Mouse (Mus musculus) embryonic facial prominence, embryonic 13.5 days (tissue): ENCODE results near the gene Kalrn. TPM values are rescaled to one million over a fixed set of nuclear protein-coding genes. Genes with fewer than 3 reads are reported as not detected.
"Not testable (repeated sequence)": the region's sequence is repeated elsewhere in the genome, so short reads cannot be mapped to it uniquely, and the experiment has no call there.

Source experiments
- ATAC-seq: fragments of 200-750 bp; cut with Nextera tagmentation; 2 replicates; pipeline ENCODE4 v1.8.0; 2017; ENCODE audit warnings: low read depth; ENCODE audit not compliant: insufficient number of reproducible peaks, insufficient read depth, low FRiP score, low TSS enrichment
- H3K27ac ChIP-seq: fragments of 300-500 bp; sonication (generic); 2 replicates; pipeline ENCODE4 v1.5.1; 2015; ENCODE audit warnings: moderate library complexity, mild to moderate bottlenecking, inconsistent platforms
- H3K27me3 ChIP-seq: fragments of 300-500 bp; sonication (generic); 2 replicates; pipeline ENCODE4 v1.6.1; 2015; ENCODE audit warnings: mild to moderate bottlenecking, inconsistent platforms
- H3K36me3 ChIP-seq: fragments of 300-500 bp; sonication (generic); 2 replicates; pipeline ENCODE4 v1.6.1; 2015; ENCODE audit warnings: mild to moderate bottlenecking, inconsistent platforms
- H3K4me1 ChIP-seq: fragments of 300-500 bp; sonication (generic); 2 replicates; pipeline ENCODE4 v1.6.1; 2015; ENCODE audit warnings: inconsistent platforms
- H3K4me2 ChIP-seq: fragments of 300-500 bp; sonication (generic); 2 replicates; pipeline ENCODE4 v1.6.1; 2015; ENCODE audit warnings: moderate library complexity, mild to moderate bottlenecking, inconsistent platforms
- H3K4me3 ChIP-seq: fragments of 300-500 bp; sonication (generic); 2 replicates; pipeline ENCODE4 v1.5.1; 2015; ENCODE audit warnings: mild to moderate bottlenecking, inconsistent platforms
- H3K9ac ChIP-seq: fragments of 300-500 bp; sonication (generic); 2 replicates; pipeline ENCODE4 v1.6.1; 2015; ENCODE audit warnings: mild to moderate bottlenecking, inconsistent platforms
- H3K9me3 ChIP-seq: fragments of 300-500 bp; sonication (generic); 2 replicates; pipeline ENCODE4 v1.6.1; 2016; ENCODE audit warnings: inconsistent platforms
- WGBS: fragments of 180-500 bp; shearing (Covaris S2); methylation state at CpG from one replicate; pipeline ENCODE4 v1.1.7; 2015; ENCODE audit warnings: mixed read lengths; 5-methylcytosine and 5-hydroxymethylcytosine counted together
- polyA plus RNA-seq: library from polyadenylated mRNA; unstranded; fragments of >200 nt; fragmentation: Nextera tagmentation; extraction: Ambion mirVana; gene quantifications from 2 replicates; pipeline ENCODE4 v1.2.1, GENCODE M21; 2015

The Kalrn gene
- polyA plus RNA-seq, 1 experiment from 2014 or later = 18.3 TPM

DNA sequence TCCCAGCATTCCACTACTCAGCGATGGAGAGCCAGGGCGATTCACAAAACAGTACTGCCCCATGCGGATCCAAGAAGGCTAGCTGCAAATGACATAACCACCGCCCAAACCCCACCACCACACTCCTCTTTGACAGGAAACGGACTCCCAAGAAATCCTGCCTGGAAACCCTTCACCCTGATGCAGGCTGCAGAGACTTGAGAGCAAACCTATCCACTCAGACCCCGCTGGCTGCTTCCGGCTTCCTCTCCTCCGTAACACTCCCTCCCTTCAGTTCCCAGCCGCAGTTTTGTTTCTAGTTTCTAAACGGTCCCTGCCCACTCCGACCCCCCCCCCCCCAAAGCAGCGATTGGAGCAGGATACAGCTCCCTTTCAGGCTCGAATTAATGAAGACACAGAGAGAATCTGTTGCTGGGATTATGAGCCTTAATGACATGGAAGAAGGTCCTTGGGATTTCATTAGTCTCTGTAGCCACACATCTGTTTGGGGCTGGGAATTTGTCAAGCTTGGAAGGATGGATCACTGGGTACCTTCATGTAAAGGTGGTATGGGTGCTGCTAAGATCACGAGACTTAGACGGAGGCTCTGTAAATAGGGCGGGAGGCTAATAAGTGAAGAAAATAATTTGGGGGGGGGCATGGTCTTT lies 478.8 kb downstream of the Kalrn start:
- no peaks in the 10 kb centered on the region for H3K27me3 ChIP-seq
- no peaks in the 10 kb centered on the region for H3K36me3 ChIP-seq
- peak overlapping the region; percentile 48; the same call in 1 of the 2 replicates for H3K27ac ChIP-seq
- under 1% methylated on average over 16 of the region's 16 CpGs for WGBS
- peak; percentile 49; the same call in 1 of the 2 replicates for ATAC-seq
- peak overlapping the region; percentile 90 for H3K4me2 ChIP-seq
- peaks cover 24% of the 10 kb centered on the region for H3K4me1 ChIP-seq
- peak overlapping the region; percentile 52 for H3K4me3 ChIP-seq
- H3K9ac ChIP-seq = peak overlapping the region; percentile 71
- H3K9me3 ChIP-seq = no peaks in the 10 kb centered on the region

GRCm38 (mm10) chr16:34093734-34094445 lies 479.4 kb downstream of the Kalrn start:
- peak overlapping the region; percentile 71 for H3K9ac ChIP-seq
- H3K4me2 ChIP-seq = peak overlapping the region; percentile 90
- no peaks in the 10 kb centered on the region for H3K27me3 ChIP-seq
- H3K4me1 ChIP-seq = peaks cover 27% of the 10 kb centered on the region
- peak overlapping the region; percentile 52 for H3K4me3 ChIP-seq
- WGBS = 2% methylated on average over 14 of the region's 14 CpGs
- no peaks in the 10 kb centered on the region for H3K9me3 ChIP-seq
- ATAC-seq = no peak
- no peaks in the 10 kb centered on the region for H3K36me3 ChIP-seq
- H3K27ac ChIP-seq = peak overlapping the region; percentile 48; the same call in 1 of the 2 replicates

GRCm38 (mm10) chr16:34089528-34090095 lies 483.7 kb downstream of the Kalrn start:
- no peak for ATAC-seq
- Histone ChIP-seq H3K4me1 (peaks cover 18% of the 10 kb centered on the region), H3K4me2 (no peak overlapping the region), H3K27me3 (no peaks in the 10 kb centered on the region), H3K9ac (no peak overlapping the region), H3K9me3 (no peaks in the 10 kb centered on the region), H3K36me3 (no peaks in the 10 kb centered on the region), H3K27ac (no peak overlapping the region), H3K4me3 (no peak overlapping the region)
- WGBS = 34% methylated on average over 8 of the region's 8 CpGs

DNA sequence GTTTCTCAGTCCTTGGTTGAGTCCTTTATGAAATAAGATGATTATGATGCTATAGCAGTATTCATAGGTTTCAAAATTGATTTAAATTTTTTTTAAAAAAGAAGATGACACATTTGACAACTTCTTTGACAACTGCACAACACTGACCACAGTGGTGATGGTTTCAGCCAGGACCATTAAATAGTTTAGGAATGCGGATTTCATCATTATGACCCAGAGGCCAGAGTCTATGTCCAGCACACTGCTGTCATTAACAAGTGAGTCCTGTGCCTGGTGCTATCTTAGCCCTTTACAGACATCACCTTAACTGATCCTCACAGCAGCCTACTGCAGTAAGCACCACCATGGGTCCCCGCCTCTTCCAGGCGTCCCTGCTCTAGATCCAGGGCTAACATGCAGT lies 484.3 kb downstream of the Kalrn start:
- no peak for ATAC-seq
- WGBS = 76% methylated on average over 3 of the region's 3 CpGs
- no peak overlapping the region for H3K9ac ChIP-seq

DNA sequence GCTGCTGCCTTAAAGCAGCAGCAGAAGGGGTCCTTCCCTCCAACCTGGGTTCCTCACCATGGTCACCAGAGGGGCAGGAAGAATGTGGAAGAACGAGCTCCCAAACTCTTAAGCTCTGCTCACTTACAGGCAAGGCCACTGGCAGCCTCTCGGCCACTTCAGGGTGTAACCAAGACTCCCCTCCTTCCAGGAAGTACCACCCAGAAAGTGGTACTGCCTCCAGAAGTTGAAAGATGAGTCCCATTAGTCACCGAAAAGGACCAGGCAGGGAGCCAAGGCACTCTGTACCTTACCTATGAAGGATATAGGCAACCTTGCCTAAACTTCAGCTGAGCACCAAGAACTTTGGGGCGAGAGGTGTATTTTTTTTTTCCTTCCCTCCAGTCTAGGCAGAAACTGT lies 485.0 kb downstream of the Kalrn start:
- H3K4me2 ChIP-seq = no peak overlapping the region
- ATAC-seq = no peak
- H3K36me3 ChIP-seq = no peaks in the 10 kb centered on the region
- H3K4me1 ChIP-seq = peaks cover 11% of the 10 kb centered on the region; the same call in 1 of the 2 replicates
- no peak overlapping the region for H3K27ac ChIP-seq
- H3K4me3 ChIP-seq = no peak overlapping the region
- WGBS = 52% methylated on average over 4 of the region's 4 CpGs
- H3K9me3 ChIP-seq = no peaks in the 10 kb centered on the region
- H3K27me3 ChIP-seq = no peaks in the 10 kb centered on the region
- H3K9ac ChIP-seq = no peak overlapping the region

More for the DNA sequence above, 484.3 kb downstream of the Kalrn start:
- Histone ChIP-seq H3K9me3 (no peaks in the 10 kb centered on the region), H3K4me1 (peaks cover 13% of the 10 kb centered on the region), H3K27me3 (no peaks in the 10 kb centered on the region), H3K36me3 (no peaks in the 10 kb centered on the region), H3K27ac (no peak overlapping the region), H3K4me2 (no peak overlapping the region), H3K4me3 (no peak overlapping the region)

GRCm38 (mm10) chr16:34084135-34084920 lies 489.0 kb downstream of the Kalrn start:
- 83% methylated on average over 10 of the region's 10 CpGs for WGBS
- Histone ChIP-seq H3K4me1 (peaks cover 46% of the 10 kb centered on the region), H3K36me3 (no peaks in the 10 kb centered on the region), H3K4me3 (no peak overlapping the region), H3K9me3 (no peaks in the 10 kb centered on the region; the same call in 1 of the 2 replicates), H3K27ac (no peak overlapping the region), H3K4me2 (no peak overlapping the region), H3K27me3 (no peaks in the 10 kb centered on the region), H3K9ac (no peak overlapping the region)
- ATAC-seq = no peak

- Histone ChIP-seq H3K4me1 (peaks cover 53% of the 10 kb centered on the region), H3K4me2 (no peak overlapping the region), H3K27ac (peak overlapping the region; percentile 51; the same call in 1 of the 2 replicates), H3K27me3 (no peaks in the 10 kb centered on the region), H3K36me3 (no peaks in the 10 kb centered on the region), H3K9ac (peak overlapping the region; percentile 17; the same call in 1 of the 2 replicates), H3K9me3 (no peaks in the 10 kb centered on the region; the same call in 1 of the 2 replicates), H3K4me3 (no peak overlapping the region)
- 89% methylated on average over 5 of the region's 5 CpGs for WGBS
- no peak for ATAC-seq
Observed at GRCm38 (mm10) chr16:34082494-34083469, 490.6 kb downstream of the Kalrn start.

DNA sequence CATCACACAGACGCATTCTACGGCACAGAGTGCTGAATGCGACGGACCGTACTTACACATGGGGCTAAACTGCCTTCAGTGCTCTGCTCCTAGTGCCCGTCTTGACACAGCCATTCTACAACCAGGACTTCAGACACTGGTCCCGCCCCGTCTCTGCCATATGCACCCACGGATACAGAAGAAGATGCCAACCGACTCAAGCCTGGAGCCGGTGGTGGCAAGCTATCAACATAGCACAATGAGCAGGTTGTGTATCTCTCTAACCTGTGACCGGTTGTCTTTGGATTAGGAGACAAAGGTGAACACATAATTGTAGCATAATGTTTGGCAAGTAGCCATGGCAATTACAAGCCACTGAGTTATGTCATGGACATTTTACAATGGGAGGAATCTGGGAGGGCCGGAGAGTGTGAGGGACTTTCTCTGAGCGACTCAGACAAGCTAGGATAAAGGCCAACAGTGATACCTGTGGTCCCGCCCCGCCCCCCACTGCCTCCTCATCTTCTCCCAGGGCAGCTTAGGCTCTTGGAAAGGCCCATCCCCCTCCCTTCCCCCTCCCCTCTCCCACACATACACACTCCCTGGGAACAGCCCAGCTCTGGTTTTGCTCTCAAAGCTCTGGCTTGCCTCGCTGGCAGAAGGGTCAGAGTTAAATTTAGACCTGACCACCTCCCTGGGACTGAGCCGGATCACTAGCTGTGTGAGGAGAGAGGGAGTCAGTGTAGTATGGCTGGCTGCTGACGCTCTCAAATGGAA lies 491.5 kb downstream of the Kalrn start:
- no peaks in the 10 kb centered on the region for H3K27me3 ChIP-seq
- peak overlapping the region; percentile 17; the same call in 1 of the 2 replicates for H3K9ac ChIP-seq
- H3K4me2 ChIP-seq = no peak overlapping the region
- WGBS = 44% methylated on average over 19 of the region's 19 CpGs
- H3K27ac ChIP-seq = peak overlapping the region; percentile 55
- ATAC-seq = no peak
- H3K4me3 ChIP-seq = no peak overlapping the region
- H3K9me3 ChIP-seq = no peaks in the 10 kb centered on the region; the same call in 1 of the 2 replicates
- peaks cover 53% of the 10 kb centered on the region for H3K4me1 ChIP-seq
- H3K36me3 ChIP-seq = no peaks in the 10 kb centered on the region

GRCm38 (mm10) chr16:34081314-34081682 lies 492.0 kb downstream of the Kalrn start:
- not testable (repeated sequence) for ATAC-seq, H3K4me3 ChIP-seq, H3K9ac ChIP-seq, H3K9me3 ChIP-seq, H3K27me3 ChIP-seq, H3K4me2 ChIP-seq, H3K36me3 ChIP-seq
- H3K4me1 ChIP-seq = peaks cover 53% of the 10 kb centered on the region
- peak overlapping the region; percentile 64 for H3K27ac ChIP-seq

GRCm38 (mm10) chr16:34080818-34081217 lies 492.5 kb downstream of the Kalrn start:
- peaks cover 53% of the 10 kb centered on the region for H3K4me1 ChIP-seq

More at GRCm38 (mm10) chr16:34080818-34081217, 492.5 kb downstream of the Kalrn start:
- Histone ChIP-seq H3K4me3 (no peak overlapping the region), H3K27ac (peak overlapping the region; percentile 64), H3K9ac (no peak overlapping the region), H3K4me2 (no peak overlapping the region), H3K9me3 (no peaks in the 10 kb centered on the region; the same call in 1 of the 2 replicates), H3K27me3 (no peaks in the 10 kb centered on the region), H3K36me3 (no peaks in the 10 kb centered on the region)
- 38% methylated on average over 6 of the region's 6 CpGs for WGBS
- ATAC-seq = no peak
